Mouse (Mus musculus): ENCODE data around the gene Tmem35b.

Gene Tmem35b

DNA sequence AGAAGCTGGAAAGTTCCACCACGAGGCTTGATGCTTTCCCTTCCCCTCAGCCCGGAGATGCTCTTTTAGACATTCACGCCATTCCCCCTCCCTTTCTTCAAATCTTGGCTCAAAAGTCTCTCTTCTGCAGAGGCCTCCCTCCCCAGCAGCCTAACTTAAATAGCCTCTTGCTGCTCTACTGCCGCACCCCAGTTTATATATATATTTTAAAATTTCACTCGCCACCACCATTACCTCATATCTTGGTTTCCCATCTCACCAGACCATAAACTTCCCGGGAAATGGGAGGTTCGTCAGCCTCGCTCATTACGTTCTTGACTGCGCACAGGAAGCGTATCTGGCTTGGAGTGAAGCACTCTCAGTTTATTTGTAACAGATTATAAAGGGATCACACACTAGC lies 54.5 kb downstream of the Tmem35b start:
- Histone ChIP-seq H3K36me3 (ENCODE audit: insufficient read depth, low read length) (peaks cover 8% of the 10 kb centered on the region; the same call in 1 of the 2 replicates), H3K4me3 (replicated peaks; ENCODE audit: low read length) (no peak overlapping the region), H3K4me1 (replicated peaks; ENCODE audit: low read depth, low read length) (peaks cover 88% of the 10 kb centered on the region), H3K27me3 (ENCODE audit: insufficient read depth, low read length) (no peaks in the 10 kb centered on the region), H3K9me3 (ENCODE audit: low read length) (peaks cover 6% of the 10 kb centered on the region; the same call in 1 of the 2 replicates)
- TF ChIP-seq CTCF (conservative IDR thresholded peaks at IDR 0.05; ENCODE audit: low read length): no peak
- no peak for TF ChIP-seq NANOG (IDR thresholded peaks at IDR 0.05; ENCODE audit: borderline replicate concordance, low read length)
- TF ChIP-seq POU5F1 (IDR thresholded peaks at IDR 0.05; ENCODE audit: borderline replicate concordance, low read length): no peak

DNA sequence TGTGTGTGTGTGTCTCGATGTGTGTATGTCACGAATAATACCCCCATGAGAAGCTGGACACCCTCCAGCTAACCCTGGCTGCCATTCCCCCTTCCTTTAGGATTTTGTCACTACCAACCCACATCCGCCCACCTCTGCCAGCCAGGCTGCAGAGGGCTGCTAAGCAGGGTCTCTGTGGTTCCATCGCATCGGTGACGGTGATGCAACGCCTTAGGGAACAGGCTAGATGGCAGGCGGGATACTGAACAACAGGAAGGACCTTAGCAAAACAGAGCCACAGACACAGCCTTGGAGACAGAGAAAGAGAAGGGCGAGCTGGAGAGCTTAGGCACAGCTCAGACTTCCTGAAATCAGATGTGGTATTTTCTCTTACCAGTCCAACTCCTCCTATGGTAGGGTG lies 55.2 kb downstream of the Tmem35b start:
- Histone ChIP-seq H3K36me3 (ENCODE audit: insufficient read depth, low read length) (peaks cover 13% of the 10 kb centered on the region), H3K4me1 (replicated peaks; ENCODE audit: low read depth, low read length) (peaks cover 81% of the 10 kb centered on the region), H3K4me3 (replicated peaks; ENCODE audit: low read length) (peak overlapping the region; percentile 61), H3K9me3 (ENCODE audit: low read length) (peaks cover 6% of the 10 kb centered on the region; the same call in 1 of the 2 replicates), H3K27me3 (ENCODE audit: insufficient read depth, low read length) (no peaks in the 10 kb centered on the region)
- no peak for TF ChIP-seq NANOG (IDR thresholded peaks at IDR 0.05; ENCODE audit: borderline replicate concordance, low read length)
- no peak for TF ChIP-seq POU5F1 (IDR thresholded peaks at IDR 0.05; ENCODE audit: borderline replicate concordance, low read length)
- TF ChIP-seq CTCF (conservative IDR thresholded peaks at IDR 0.05; ENCODE audit: low read length): no peak

All from E14TG2a.4 (cell line).